Mouse (Mus musculus): ENCODE data around the gene Samd14.

Gene Samd14

GRCm38 (mm10) chr11:95034902-95035301 lies 25.2 kb downstream of the Samd14 start:
- DNase-seq (ENCODE audit: low read depth, low spot score) = no peak

GRCm38 (mm10) chr11:95036521-95036920 lies 26.8 kb downstream of the Samd14 start:
- DNase-seq (ENCODE audit: low read depth, low spot score) = no peak

DNA sequence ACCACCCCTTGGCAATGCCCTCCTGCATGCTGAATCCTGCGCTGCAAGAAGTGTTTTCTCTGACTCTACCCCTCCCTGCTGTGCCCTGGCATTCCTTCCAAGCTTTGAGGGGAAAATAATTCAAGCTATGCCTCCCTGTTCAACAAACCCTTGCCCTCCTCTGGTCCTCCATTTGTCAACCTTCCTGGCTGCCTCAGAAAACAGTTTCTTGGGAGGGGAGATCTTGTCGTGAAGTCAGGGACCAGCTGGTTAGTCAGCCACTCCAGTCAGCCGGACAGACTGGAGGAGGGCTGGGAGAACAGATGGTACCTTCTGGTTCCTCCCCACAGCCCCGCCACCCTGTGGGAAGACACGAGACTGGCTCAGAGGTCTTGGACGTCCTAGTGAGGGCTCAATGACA lies 27.6 kb downstream of the Samd14 start:
- DNase-seq (ENCODE audit: low read depth, low spot score) = no peak

DNA sequence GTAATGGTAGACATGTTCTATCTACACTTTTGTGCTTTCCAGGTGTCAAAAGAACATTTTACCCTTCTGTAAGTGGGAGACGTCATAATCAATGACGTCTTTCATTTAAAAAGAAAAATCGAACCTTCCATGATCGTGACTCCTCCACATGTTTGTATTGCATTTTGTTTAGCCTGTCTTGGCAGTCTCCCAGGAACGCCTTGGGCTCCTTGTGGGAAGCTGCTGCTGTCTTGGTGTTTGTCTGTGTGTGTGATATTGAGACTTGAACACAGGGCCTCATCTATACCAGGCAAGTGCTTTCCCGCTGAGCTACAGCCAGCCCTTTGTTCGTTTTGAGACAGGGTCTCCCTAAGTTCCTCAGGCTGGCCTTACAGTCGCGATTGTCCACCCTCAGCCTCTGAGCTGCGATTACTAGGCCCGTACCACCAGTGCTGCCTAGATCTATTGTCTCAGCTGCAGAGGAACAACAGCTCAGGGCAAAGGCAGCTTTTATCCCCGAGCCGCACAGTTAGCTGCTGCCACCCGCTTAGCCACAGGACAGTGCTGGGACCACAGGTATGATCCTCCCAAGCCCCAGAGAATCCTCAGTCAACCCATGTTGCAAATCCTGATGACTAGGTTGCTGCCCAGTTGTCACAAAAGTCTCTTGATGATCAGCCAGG lies 28.6 kb downstream of the Samd14 start:
- DNase-seq (ENCODE audit: low read depth, low spot score) = no peak

DNA sequence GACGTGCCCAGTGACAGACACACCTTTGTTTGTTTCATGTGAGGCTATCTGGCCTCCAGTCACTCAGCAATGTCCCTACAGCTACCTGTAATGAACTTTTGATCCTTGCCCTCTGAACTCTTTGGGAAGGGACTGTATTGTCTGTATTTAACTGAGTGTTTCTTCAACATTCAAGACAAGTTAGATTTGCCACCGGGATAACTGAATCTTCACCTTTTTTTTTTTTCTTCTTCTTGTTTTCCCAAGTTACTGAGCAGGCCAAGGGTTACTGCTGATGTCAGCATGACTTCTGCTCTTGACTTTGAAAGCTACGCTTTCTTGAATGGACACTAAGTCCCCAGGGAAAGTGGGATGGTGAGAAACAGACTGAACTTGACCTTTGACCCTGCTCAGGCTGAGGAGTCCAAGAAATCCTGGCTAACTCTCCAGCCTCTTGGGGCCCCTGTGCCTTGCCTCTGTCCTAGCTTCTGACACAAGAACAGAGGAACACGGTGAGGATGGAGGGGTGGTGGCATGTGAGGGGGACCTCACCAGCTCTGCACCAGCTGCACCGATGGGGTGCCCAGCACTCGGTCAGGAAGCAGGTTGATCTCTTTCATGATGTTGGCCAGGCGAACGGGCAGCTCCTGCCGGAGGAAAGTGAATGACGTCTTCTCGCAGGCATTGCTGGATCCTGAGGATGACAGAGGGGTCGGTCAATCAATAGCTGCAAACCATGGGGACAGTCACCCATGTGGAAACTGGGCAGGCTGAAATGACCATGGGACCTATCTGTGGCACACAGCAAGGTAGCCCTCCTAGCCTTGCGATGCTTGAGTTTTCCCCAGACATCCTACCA lies 29.4 kb downstream of the Samd14 start:
- DNase-seq (ENCODE audit: low read depth, low spot score) = no peak

GRCm38 (mm10) chr11:95039766-95040165 lies 30.1 kb downstream of the Samd14 start:
- no peak for DNase-seq (ENCODE audit: low read depth, low spot score)

DNA sequence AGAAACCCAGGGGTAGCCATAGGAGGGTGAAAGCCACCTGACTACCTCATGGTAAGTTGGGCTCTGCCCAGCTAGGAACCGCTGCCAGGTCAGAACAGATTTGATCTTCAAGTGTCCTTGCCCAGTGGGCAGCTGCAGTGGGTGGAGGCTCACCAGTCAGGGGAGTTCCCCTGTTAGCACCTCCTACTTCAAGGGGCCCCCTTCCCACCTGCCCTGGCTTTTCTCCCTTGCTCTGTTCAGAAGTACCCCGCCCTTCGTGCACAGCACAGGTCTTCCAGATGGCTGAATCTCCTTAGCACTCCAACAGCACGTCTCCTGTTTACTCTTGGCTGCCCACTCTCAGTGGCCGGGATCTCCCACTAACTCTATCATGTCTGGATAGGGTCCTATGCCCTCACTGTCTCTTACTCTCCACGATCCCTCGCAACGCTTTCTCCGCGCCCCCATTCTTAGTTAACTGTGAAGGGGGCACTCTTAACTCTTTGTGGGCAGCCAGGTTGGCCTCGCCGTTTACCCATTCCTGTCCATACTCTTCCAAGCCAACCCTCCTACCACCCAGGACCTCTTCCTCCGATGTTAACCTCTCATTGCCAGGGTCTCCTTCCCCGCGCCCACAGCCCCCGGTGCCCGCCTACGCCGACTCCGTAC lies 30.9 kb downstream of the Samd14 start:
- DNase-seq (ENCODE audit: low read depth, low spot score) = peak; percentile 21

- peak; percentile 97 for DNase-seq (ENCODE audit: low read depth, low spot score)
Measured at GRCm38 (mm10) chr11:95041139-95041609, 31.5 kb downstream of the Samd14 start, which contains the start of gene Pdk2. TSS of gene Pdk2 (minus strand) at chr11:95041354.

GRCm38 (mm10) chr11:95042096-95042495 lies 32.4 kb downstream of the Samd14 start:
- DNase-seq (ENCODE audit: low read depth, low spot score) = peak; percentile 96

DNA sequence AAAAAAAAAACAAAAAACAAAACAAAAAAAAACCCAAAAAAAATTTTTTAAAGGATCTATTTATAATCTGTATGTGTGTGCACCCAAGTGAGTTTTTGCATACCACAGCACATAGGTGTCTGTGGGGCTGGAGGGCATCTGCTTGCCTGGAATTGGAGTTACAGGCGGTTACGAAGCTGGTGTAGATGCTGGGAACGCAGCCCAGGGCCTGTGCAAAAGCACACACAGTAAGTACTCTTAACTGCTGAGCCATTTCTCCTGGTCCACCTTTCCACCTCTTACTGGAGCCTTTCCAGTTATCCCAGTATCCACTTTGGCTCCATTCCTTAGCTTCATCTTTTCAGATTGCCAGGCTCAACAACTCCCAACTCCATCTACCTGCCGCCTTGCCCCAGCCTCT lies 33.4 kb downstream of the Samd14 start:
- DNase-seq (ENCODE audit: low read depth, low spot score) = no peak

DNA sequence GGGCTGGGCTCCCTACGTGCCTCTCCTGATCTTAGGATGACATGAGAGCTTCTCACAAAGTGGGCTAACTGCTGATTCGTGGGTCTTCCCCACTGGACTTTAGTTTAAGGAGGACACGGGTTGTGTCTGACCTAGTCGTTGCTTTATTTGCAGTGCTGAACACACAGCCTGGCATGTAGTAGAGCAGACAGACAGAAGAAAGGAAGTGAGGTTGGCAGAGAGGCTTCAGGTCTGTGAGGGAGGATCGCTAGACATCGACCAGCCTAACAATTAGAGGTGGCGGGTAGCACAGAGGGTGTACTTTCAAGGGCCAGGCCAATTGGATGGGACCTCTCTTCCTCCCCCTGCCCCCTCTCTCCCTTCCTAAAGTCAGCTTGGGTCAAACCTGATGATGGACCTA lies 33.9 kb downstream of the Samd14 start:
- no peak for DNase-seq (ENCODE audit: low read depth, low spot score)

DNA sequence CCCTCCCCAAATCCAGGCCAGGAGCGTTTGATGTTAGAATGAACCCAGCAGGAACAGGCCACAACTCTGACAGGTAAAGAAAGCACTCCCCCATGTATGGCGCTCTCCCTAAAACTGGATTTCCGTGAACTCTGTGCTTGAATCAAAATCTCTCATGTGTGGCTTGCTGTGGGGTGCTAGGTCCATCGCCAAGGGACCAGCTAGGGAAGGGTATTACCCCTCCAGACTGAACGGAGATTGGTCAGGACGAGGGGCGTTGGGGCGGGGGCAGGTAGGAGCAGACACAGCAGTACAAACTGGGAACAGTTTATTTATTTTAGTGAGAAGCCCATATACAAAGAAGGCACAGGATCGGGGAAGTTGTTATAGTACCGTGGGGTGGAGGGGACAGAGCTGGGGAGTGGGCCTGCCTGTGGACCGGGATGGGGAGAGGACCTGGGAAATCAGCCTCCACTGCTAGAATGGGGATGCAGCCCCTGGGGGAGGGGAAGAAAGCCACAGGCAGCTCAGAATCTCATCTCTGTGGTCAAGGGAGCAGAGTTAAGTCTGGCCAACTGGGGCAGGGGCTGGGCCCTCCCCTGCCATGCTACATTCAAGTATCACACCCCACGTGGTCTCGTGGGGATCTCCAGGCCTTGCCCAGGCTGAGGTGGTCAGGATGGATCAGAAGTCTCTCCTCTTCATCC lies 34.6 kb downstream of the Samd14 start:
- DNase-seq (ENCODE audit: low read depth, low spot score) = no peak

DNA sequence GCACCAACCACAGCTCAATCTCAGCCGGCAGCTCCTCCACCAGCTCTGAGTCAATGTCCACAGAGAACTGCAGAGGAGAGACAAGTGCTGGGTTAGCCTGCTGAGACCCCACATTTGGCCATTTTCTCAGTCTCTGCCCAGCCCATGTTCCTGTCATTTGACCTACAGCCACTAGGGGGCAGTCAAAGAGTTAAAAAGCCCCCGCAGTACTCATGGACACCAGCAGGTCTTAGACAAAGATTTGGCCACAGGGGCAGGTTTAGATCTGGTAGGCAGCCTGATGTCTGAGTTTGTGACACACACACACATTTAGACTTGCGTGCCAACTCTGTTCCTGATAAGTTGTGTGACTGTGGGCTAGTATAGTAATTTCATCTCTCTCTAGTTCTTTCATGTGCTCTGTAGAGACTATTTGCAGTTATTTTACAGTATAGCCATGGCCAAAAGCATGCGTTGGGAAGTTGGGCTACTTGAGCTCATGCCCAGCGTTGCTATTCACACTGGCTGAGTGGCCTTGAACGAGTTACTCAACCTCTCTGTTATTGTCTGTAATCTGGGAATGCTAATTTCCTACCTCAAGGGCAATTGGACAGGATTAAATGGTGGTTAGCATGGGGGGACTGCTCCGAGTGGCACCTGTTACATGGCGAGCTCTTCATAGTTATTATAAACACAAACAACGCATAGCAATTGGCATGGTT lies 37.5 kb downstream of the Samd14 start:
- peak; percentile 82 for DNase-seq (ENCODE audit: low read depth, low spot score)

DNA sequence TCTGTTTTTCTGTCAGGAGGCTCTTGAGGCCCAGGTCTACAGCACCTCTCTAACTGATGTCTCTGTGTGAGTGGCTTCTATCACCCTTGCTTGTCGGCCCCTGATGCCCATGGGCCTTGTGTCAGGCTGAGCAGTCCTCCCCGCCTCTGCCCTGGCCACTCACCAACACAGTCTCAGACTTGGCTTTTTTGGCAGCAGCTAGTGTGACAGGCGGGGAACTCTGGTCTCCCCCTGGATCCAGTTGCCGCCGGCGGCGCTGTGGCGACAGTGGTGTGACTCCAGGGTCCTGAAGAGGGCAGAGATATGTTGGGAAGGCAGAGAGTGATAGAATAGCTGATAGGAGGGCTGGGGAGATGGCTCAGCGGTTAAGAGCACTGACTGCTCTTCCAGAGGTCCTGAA lies 43.4 kb downstream of the Samd14 start:
- no peak for DNase-seq (ENCODE audit: low read depth, low spot score)

DNA sequence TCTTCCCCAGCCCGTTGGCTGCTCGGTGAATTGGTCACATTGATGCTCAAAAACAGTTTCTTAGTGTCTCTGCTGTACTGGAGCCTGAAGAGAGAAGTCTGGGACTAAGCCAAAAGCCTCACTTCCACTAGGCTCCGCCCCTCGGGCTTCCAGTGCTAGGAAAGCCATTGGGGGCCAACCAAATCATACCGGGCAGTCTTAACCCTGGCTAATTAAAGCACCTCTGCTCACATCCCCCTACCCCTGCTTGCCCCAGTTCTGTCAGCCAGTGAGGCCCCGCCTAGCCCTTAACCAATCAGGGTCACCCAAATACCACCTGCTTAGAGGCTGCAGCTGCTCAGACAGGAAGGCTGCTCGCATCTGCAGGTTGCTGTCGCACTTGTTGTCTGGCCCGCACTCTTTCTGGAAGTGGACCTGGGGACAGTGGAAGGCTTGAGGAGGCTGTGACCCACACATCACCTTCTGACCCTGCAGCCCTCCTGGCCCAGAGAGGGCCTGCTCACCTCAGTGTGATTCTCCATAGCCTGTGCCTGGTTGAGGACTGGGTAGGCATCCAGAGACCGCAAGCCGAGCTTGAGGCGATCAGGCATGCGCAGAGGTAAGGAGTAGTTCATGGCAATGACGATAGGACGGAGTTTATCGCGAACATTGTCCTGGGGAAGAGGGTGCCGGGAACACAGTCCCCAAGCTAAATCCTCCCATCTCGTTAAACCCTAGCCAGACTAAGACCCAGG lies 47.3 kb downstream of the Samd14 start:
- no peak for DNase-seq (ENCODE audit: low read depth, low spot score)

GRCm38 (mm10) chr11:95069226-95069957 lies 59.7 kb downstream of the Samd14 start:
- DNase-seq (ENCODE audit: low read depth, low spot score) = no peak

- peak; percentile 34 for DNase-seq (ENCODE audit: low read depth, low spot score)
Measured at GRCm38 (mm10) chr11:95070140-95071107, 60.7 kb downstream of the Samd14 start.

DNA sequence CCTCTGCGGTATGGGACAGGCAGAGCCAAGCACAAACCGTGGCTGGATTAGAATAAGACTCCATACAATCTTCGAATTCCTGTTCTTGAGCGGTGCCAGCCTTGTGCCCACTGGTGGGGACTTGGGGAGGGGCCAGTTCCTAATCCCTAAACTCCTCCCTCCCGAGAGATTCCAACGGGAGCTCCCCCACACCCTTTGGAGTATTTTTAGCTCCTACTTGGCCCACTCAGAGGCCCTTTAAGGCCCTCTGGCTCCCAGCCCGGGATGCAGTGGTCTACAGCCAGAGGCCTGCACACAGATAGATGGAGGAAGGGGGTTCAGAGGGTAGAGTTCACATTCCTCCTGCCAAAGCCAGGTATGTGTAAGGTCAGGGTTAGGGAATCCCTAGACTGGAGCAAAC lies 61.6 kb downstream of the Samd14 start:
- no peak for DNase-seq (ENCODE audit: low read depth, low spot score)

GRCm38 (mm10) chr11:95072136-95072535 lies 62.5 kb downstream of the Samd14 start:
- DNase-seq (ENCODE audit: low read depth, low spot score) = no peak
